Mouse (Mus musculus): ENCODE measurements around the gene Olfr591.
"Not testable (repeated sequence)": the region's sequence is repeated elsewhere in the genome, so short reads cannot be mapped to it uniquely, and the experiment has no call there.

Gene Olfr591

GRCm38 (mm10) chr7:103178240-103178639, at the start of gene Olfr591:
TSS of gene Olfr591 (minus strand) at chr7:103178340.
- DNase-seq (ENCODE audit: low read depth) = no peak

DNA sequence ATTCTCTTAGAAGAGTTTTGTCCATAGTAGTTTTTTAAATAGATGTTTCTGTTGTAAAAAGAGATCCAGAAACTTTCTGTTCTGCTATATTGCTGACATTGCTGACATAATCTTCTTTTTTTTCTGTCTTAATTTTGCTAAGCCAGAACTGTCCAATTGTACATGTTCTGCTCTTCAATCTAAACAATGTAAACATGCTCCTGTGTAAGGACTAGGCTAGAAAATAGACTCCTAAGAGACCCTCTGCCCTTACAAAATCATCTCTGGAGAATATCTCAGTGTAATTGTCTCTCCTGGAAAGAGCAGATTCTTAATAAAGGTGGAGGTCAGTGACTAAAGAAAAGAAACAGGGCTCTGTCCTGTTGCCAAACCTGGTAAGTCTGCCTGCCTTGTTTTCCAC, 38.6 kb upstream of the Olfr591 start, which contains the start of gene Olfr594:
Gene Olfr594 (plus strand): TSS at position 301 of the 400 bp plus-strand sequence.
- DNase-seq (ENCODE audit: low read depth) = no peak

DNA sequence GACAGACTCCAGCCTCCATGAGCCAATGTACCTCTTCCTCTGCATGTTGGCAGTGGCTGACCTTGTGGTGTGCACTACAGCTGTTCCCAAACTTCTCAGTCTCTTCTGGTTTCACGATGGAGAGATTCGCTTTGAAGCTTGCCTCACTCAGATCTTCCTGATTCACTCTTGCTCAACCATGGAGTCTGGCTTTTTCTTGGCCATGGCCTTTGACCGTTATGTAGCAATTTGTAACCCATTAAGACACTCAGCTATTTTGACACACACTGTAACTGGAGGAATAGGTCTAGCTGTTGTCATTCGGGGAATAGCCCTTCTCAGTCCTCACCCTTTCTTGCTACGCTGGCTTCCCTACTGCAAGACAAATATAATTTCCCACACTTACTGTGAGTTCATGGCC, 33.9 kb upstream of the Olfr591 start:
- not testable (repeated sequence) for DNase-seq (ENCODE audit: low read depth)

GRCm38 (mm10) chr7:103211562-103211961, 33.4 kb upstream of the Olfr591 start, which contains the start of gene Olfr593:
TSS of gene Olfr593 (plus strand) at chr7:103211862.
- DNase-seq (ENCODE audit: low read depth) = no peak

DNA sequence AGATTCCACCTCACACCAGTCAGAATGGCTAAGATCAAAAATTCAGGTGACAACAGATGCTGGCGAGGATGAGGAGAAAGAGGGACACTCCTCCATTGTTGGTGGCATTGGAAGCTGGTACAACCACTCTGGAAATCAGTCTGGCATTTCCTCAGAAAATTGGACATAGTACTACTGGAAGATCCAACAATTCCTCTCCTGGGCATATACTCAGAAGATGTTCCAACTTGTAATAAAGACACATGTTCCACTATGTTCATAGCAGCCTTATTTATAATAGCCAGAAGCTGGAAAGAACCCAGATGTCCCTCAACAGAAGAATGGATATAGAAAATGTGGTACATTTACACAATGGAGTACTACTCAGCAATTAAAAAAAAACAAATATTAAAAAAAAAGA, 6.4 kb upstream of the Olfr591 start, which contains the start of gene Olfr592:
Gene Olfr592 (plus strand): TSS at position 301 of the 400 bp plus-strand sequence.
- DNase-seq (ENCODE audit: low read depth) = not testable (repeated sequence)

DNA sequence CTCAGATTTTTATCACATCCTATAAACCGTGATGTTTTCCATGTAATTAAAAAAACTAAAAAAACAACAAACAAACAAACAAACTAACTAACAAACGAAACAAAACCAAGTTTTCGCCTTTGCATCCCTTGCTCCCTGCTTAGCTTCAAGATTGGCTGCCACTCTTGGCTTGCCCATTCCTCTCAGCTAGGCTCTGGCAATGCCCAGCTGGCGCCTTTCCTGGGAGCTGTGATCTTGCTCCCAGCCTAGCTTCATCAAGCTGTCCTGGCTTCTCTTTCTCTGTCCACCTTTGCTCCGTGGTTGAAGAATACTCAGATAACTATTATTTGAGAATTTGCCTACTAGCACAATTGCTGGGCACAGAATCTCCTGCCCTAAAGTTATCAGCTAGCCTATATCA, 8.4 kb downstream of the Olfr591 start:
- DNase-seq (ENCODE audit: low read depth) = no peak

- DNase-seq (ENCODE audit: low read depth) = no peak
These were observed 21.9 kb downstream of the Olfr591 start, which contains the start of gene Olfr589 for GRCm38 (mm10) chr7:103156256-103156655. TSS of gene Olfr589 (minus strand) at chr7:103156356.

GRCm38 (mm10) chr7:103140579-103140978, 37.6 kb downstream of the Olfr591 start, which contains the start of gene Olfr588-ps1:
TSS of gene Olfr588-ps1 (plus strand) at chr7:103140879.
- no peak for DNase-seq (ENCODE audit: low read depth)

GRCm38 (mm10) chr7:103125538-103125937, 52.6 kb downstream of the Olfr591 start, which contains the start of gene Olfr586:
TSS of gene Olfr586 (minus strand) at chr7:103125638.
- no peak for DNase-seq (ENCODE audit: low read depth)

DNA sequence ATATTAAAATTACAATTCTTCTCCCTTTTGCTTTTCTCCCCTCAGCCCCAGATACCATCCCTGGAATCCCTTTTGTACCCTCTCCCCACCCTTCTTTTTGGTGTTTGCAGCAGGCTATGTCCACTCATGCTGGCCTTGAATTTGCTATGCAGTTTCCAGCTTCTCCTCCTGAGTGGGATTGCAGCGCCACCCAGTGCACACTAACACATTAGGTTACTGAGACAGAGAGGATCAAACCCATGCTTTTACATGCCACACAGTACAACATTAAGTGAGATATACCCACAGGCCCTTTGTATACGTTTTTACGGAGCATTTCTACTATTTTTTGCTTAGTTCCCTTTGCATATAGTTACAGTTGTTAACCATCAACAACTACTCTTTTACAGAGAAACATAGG, 58.7 kb downstream of the Olfr591 start:
- DNase-seq (ENCODE audit: low read depth) = no peak
